8 mouse cellular contexts compared by ENCODE assay signal in genomic region chr15:89524001-89524571, GRCm38 (mm10). TPM values are rescaled to one million over a fixed set of nuclear protein-coding genes. Genes with fewer than 3 reads are reported as not detected.
DNase-seq lines count a peak whose midpoint lies in the region; ATAC-seq and TF ChIP-seq lines count a peak whose summit lies in the region.
"Had no signal": no experiment of that assay in that cellular context is flagged by ENCODE, and none has a peak within 500 bp of the region (broad histone marks: within the 10 kb centered on the region; RNA-seq: fewer than 3 reads in every experiment).

No protein-coding gene starts in this region.

- 4% methylated on average over 33 of the region's 52 CpGs for WGBS in kidney, postnatal 0 days
- WGBS in forebrain, embryonic 11.5 days, result 5% methylated on average over 44 of the region's 52 CpGs
- 2% methylated on average over 26 of the region's 52 CpGs for WGBS in limb, embryonic 14.5 days

- H3K9me3 ChIP-seq in kidney, postnatal 0 days (replicated peaks; ENCODE audit: low read length), result no peaks in the 10 kb centered on the region
- H3K9me3 ChIP-seq in forebrain, embryonic 11.5 days (ENCODE audit: control insufficient read depth, low read length), result no peaks in the 10 kb centered on the region
- no peaks in the 10 kb centered on the region for H3K9me3 ChIP-seq in limb, embryonic 14.5 days (ENCODE audit: control insufficient read depth, low read length)
- H3K9me3 ChIP-seq: megakaryocyte, embryonic 14.5 days had no signal

- ATAC-seq in kidney, postnatal 0 days (replicated peaks; ENCODE audit: low FRiP score, low read depth), result no peak
- no peak for ATAC-seq in forebrain, embryonic 11.5 days (replicated peaks; ENCODE audit: low FRiP score)
- peak; percentile 36 for ATAC-seq in limb, embryonic 14.5 days (ENCODE audit: low FRiP score, low read depth)

- no peak for TF ChIP-seq CTCF in kidney, postnatal 0 days (IDR thresholded peaks at IDR 0.05; ENCODE audit: low read depth)

- H3K27me3 ChIP-seq in kidney, postnatal 0 days (ENCODE audit: insufficient read depth, low read length), result peaks cover 14% of the 10 kb centered on the region; the same call in 1 of the 2 replicates
- H3K27me3 ChIP-seq in forebrain, embryonic 11.5 days (ENCODE audit: control insufficient read depth, insufficient read depth, low read length), result peaks cover 20% of the 10 kb centered on the region
- no peaks in the 10 kb centered on the region for H3K27me3 ChIP-seq in limb, embryonic 14.5 days (ENCODE audit: control insufficient read depth, insufficient read depth, low read length)
- H3K27me3 ChIP-seq: megakaryocyte, embryonic 14.5 days had no signal

- H3K36me3 ChIP-seq in kidney, postnatal 0 days (ENCODE audit: insufficient read depth, low read length), result no peaks in the 10 kb centered on the region
- H3K36me3 ChIP-seq in forebrain, embryonic 11.5 days (ENCODE audit: control insufficient read depth, insufficient read depth, low read length), result no peaks in the 10 kb centered on the region
- peaks cover 5% of the 10 kb centered on the region; the same call in 1 of the 2 replicates for H3K36me3 ChIP-seq in limb, embryonic 14.5 days (ENCODE audit: control insufficient read depth, insufficient read depth, low read length)

- no peak for TF ChIP-seq POLR2A in limb, embryonic 14.5 days (IDR thresholded peaks at IDR 0.05; ENCODE audit: borderline replicate concordance, extremely low read depth, insufficient read depth, insufficient read length)

- no peak for DNase-seq in kidney, postnatal 0 days (ENCODE audit: low spot score)
- DNase-seq in kidney, postnatal 25 days, result no peak
- DNase-seq in forebrain, embryonic 11.5 days (ENCODE audit: low spot score), result no peak
- DNase-seq in limb, embryonic 14.5 days (ENCODE audit: low spot score), result no peak
- peak; percentile 28 for DNase-seq in retina, postnatal 1 day
- DNase-seq in natural killer cell, adult 2 months (ENCODE audit: low spot score in 2 of 2), result no peak
- no peak for DNase-seq in frontal cortex, adult 2 months (ENCODE audit: extremely low spot score in 1 of 2, low spot score in 1 of 2)

- H3K4me2 ChIP-seq in kidney, postnatal 0 days (ENCODE audit: low read length), result peak overlapping the region; percentile 94
- peak overlapping the region; percentile 94 for H3K4me2 ChIP-seq in forebrain, embryonic 11.5 days (ENCODE audit: low read depth, low read length, severe bottlenecking)
- H3K4me2 ChIP-seq in limb, embryonic 14.5 days (replicated peaks; ENCODE audit: low read depth, low read length, severe bottlenecking), result peak overlapping the region; percentile 91

- H3K9ac ChIP-seq in kidney, postnatal 0 days (ENCODE audit: low read depth, low read length), result peak overlapping the region; percentile 51
- peak overlapping the region; percentile 39 for H3K9ac ChIP-seq in forebrain, embryonic 11.5 days (ENCODE audit: low read length)
- H3K9ac ChIP-seq in limb, embryonic 14.5 days (ENCODE audit: low read depth, low read length, severe bottlenecking), result peak overlapping the region; percentile 73

- peak overlapping the region; percentile 51 for H3K4me3 ChIP-seq in kidney, postnatal 0 days (replicated peaks; ENCODE audit: low read depth, low read length)
- peak overlapping the region; percentile 54 for H3K4me3 ChIP-seq in forebrain, embryonic 11.5 days (ENCODE audit: low read depth, low read length)
- peak overlapping the region; percentile 66 for H3K4me3 ChIP-seq in limb, embryonic 14.5 days (replicated peaks; ENCODE audit: low read length)
- H3K4me3 ChIP-seq: megakaryocyte, embryonic 14.5 days had no signal

- no peak overlapping the region for H3K27ac ChIP-seq in kidney, postnatal 0 days
- no peak overlapping the region for H3K27ac ChIP-seq in forebrain, embryonic 11.5 days (ENCODE audit: low read depth, low read length)
- H3K27ac ChIP-seq in limb, embryonic 14.5 days (replicated peaks; ENCODE audit: low read depth, low read length), result no peak overlapping the region

- H3K4me1 ChIP-seq in kidney, postnatal 0 days (replicated peaks; ENCODE audit: insufficient read depth, low read length), result peaks cover 4% of the 10 kb centered on the region; the same call in 1 of the 2 replicates
- H3K4me1 ChIP-seq in forebrain, embryonic 11.5 days (replicated peaks; ENCODE audit: control insufficient read depth, insufficient read depth, low read length), result peaks cover 8% of the 10 kb centered on the region; the same call in 1 of the 2 replicates
- H3K4me1 ChIP-seq in limb, embryonic 14.5 days (ENCODE audit: control insufficient read depth, insufficient read depth, low read length), result 0 out of 2 replicates have a peak, but pooled peaks cover 3% of the 10 kb centered on the region

RNA-seq across cellular contexts. Expression of gene Shank3, which starts 24.7 kb away (rescaled TPM):
- polyA plus RNA-seq in kidney, postnatal 0 days (2015; fragmentation: Nextera tagmentation; extraction: Ambion mirVana), result 1.0 and 1.2 TPM in 2 replicates
- 3.8 and 4.9 TPM in 2 replicates for polyA plus RNA-seq in forebrain, embryonic 11.5 days (2014; fragmentation: Nextera tagmentation; extraction: Ambion mirVana)
- polyA plus RNA-seq in limb, embryonic 14.5 days (2012; rRNA removed), result 18.4 and 25.1 TPM in 2 replicates
- 2.4 and 2.7 TPM in 2 replicates for polyA plus RNA-seq in limb, embryonic 14.5 days (2014; fragmentation: Nextera tagmentation; extraction: Ambion mirVana)
- 76.4 and 84.0 TPM in 2 replicates for polyA plus RNA-seq in frontal cortex, adult 2 months (2012; rRNA removed)

RNA-seq across cellular contexts. Expression of gene Acr, which starts 44.0 kb away (rescaled TPM):
- polyA plus RNA-seq in kidney, postnatal 0 days (2015; fragmentation: Nextera tagmentation; extraction: Ambion mirVana), result not detected in 2 replicates
- polyA plus RNA-seq in forebrain, embryonic 11.5 days (2014; fragmentation: Nextera tagmentation; extraction: Ambion mirVana), result 0.65 and 0.84 TPM in 2 replicates
- 1.4 and 2.5 TPM in 2 replicates for polyA plus RNA-seq in limb, embryonic 14.5 days (2012; rRNA removed)
- polyA plus RNA-seq in limb, embryonic 14.5 days (2014; fragmentation: Nextera tagmentation; extraction: Ambion mirVana), result 0.21 and 0.61 TPM in 2 replicates
- polyA plus RNA-seq in frontal cortex, adult 2 months (2012; rRNA removed), result 4.2 TPM in 2 replicates

RNA-seq across cellular contexts. Expression of gene Arsa, which starts 46.9 kb away (rescaled TPM):
- 13.0 and 13.9 TPM in 2 replicates for polyA plus RNA-seq in kidney, postnatal 0 days (2015; fragmentation: Nextera tagmentation; extraction: Ambion mirVana)
- polyA plus RNA-seq in forebrain, embryonic 11.5 days (2014; fragmentation: Nextera tagmentation; extraction: Ambion mirVana), result 9.9 and 10.6 TPM in 2 replicates
- 30.7 and 38.5 TPM in 2 replicates for polyA plus RNA-seq in limb, embryonic 14.5 days (2012; rRNA removed)
- polyA plus RNA-seq in limb, embryonic 14.5 days (2014; fragmentation: Nextera tagmentation; extraction: Ambion mirVana), result 18.3 and 21.7 TPM in 2 replicates
- 29.6 and 34.9 TPM in 2 replicates for polyA plus RNA-seq in frontal cortex, adult 2 months (2012; rRNA removed)
